Mouse (Mus musculus) neural tube, embryonic 12.5 days (tissue): Measurements from ENCODE around the gene Rcn2. TPM values are rescaled to one million over a fixed set of nuclear protein-coding genes. Genes with fewer than 3 reads are reported as not detected.

ENCODE experiments used
- ATAC-seq: fragments of 200-750 bp; cut with Nextera tagmentation; 2 replicates; pipeline ENCODE4 v1.8.0; 2017; ENCODE audit warnings: low read depth, mild to moderate bottlenecking, moderate TSS enrichment, moderate library complexity; ENCODE audit not compliant: low FRiP score
- H3K27ac ChIP-seq: fragments of 300-500 bp; sonication (generic); 2 replicates; pipeline ENCODE4 v1.5.1; 2016
- H3K27me3 ChIP-seq: fragments of 300-500 bp; sonication (generic); replicated peaks from 2 replicates; pipeline ENCODE4 v1.6.1; 2016; ENCODE audit warnings: mild to moderate bottlenecking
- H3K36me3 ChIP-seq: fragments of 300-500 bp; sonication (generic); 2 replicates; pipeline ENCODE4 v1.6.1; 2016; ENCODE audit warnings: mild to moderate bottlenecking
- H3K4me1 ChIP-seq: fragments of 300-500 bp; sonication (generic); 2 replicates; pipeline ENCODE4 v1.6.1; 2016
- H3K4me2 ChIP-seq: fragments of 300-500 bp; sonication (generic); replicated peaks from 2 replicates; pipeline ENCODE4 v1.6.1; 2016; ENCODE audit warnings: mild to moderate bottlenecking
- H3K4me3 ChIP-seq: fragments of 300-500 bp; sonication (generic); 2 replicates; pipeline ENCODE4 v1.5.1; 2016
- H3K9ac ChIP-seq: fragments of 300-500 bp; sonication (generic); 2 replicates; pipeline ENCODE4 v1.6.1; 2016; ENCODE audit warnings: mild to moderate bottlenecking
- H3K9me3 ChIP-seq: fragments of 300-500 bp; sonication (generic); 2 replicates; pipeline ENCODE4 v1.6.1; 2016; ENCODE audit warnings: mild to moderate bottlenecking
- WGBS: fragments of 180-500 bp; shearing (Covaris S2); methylation state at CpG from one replicate; pipeline ENCODE4 v1.1.7; 2016; 5-methylcytosine and 5-hydroxymethylcytosine counted together
- polyA plus RNA-seq: library from polyadenylated mRNA; unstranded; fragments of >200 nt; fragmentation: Nextera tagmentation; extraction: Ambion mirVana; gene quantifications from 2 replicates; pipeline ENCODE4 v1.2.1, GENCODE M21; 2016

Gene Rcn2
- polyA plus RNA-seq, 1 experiment from 2014 or later: 317 TPM

- no peaks in the 10 kb centered on the region for H3K27me3 ChIP-seq
- no peak overlapping the region for H3K27ac ChIP-seq
- no peaks in the 10 kb centered on the region for H3K9me3 ChIP-seq
- H3K4me1 ChIP-seq: peaks cover 11% of the 10 kb centered on the region
- H3K36me3 ChIP-seq: peaks cover 33% of the 10 kb centered on the region
- H3K4me3 ChIP-seq: no peak overlapping the region
- H3K9ac ChIP-seq: no peak overlapping the region
- no peak for ATAC-seq
- no peak overlapping the region for H3K4me2 ChIP-seq
- 90% methylated on average over 2 of the region's 2 CpGs for WGBS
These were observed 31.2 kb downstream of the Rcn2 start for GRCm38 (mm10) chr9:56072861-56073260.

- H3K4me1 ChIP-seq: peaks cover 11% of the 10 kb centered on the region
- H3K4me3 ChIP-seq: no peak overlapping the region
- H3K27me3 ChIP-seq: no peaks in the 10 kb centered on the region
- 74% methylated on average over 12 of the region's 12 CpGs for WGBS
- H3K9ac ChIP-seq: no peak overlapping the region
- ATAC-seq: 0 out of 2 replicates have a peak, but pooled peaks have one; percentile 17
- no peak overlapping the region for H3K4me2 ChIP-seq
- peaks cover 35% of the 10 kb centered on the region for H3K36me3 ChIP-seq
- no peak overlapping the region for H3K27ac ChIP-seq
- H3K9me3 ChIP-seq: no peaks in the 10 kb centered on the region
These were observed 33.2 kb downstream of the Rcn2 start for GRCm38 (mm10) chr9:56074863-56075262.

GRCm38 (mm10) chr9:56075264-56075663 lies 33.6 kb downstream of the Rcn2 start:
- WGBS: 8% methylated on average over 4 of the region's 4 CpGs
- Histone ChIP-seq H3K4me1 (peaks cover 11% of the 10 kb centered on the region), H3K27ac (no peak overlapping the region), H3K4me3 (no peak overlapping the region), H3K9ac (no peak overlapping the region), H3K4me2 (no peak overlapping the region), H3K36me3 (peaks cover 34% of the 10 kb centered on the region), H3K27me3 (no peaks in the 10 kb centered on the region), H3K9me3 (no peaks in the 10 kb centered on the region)
- ATAC-seq: peak; percentile 56; the same call in 1 of the 2 replicates

GRCm38 (mm10) chr9:56075901-56076620 lies 34.4 kb downstream of the Rcn2 start:
- H3K4me1 ChIP-seq: peaks cover 11% of the 10 kb centered on the region
- peaks cover 31% of the 10 kb centered on the region for H3K36me3 ChIP-seq
- H3K27me3 ChIP-seq: no peaks in the 10 kb centered on the region
- H3K9me3 ChIP-seq: no peaks in the 10 kb centered on the region
- H3K27ac ChIP-seq: no peak overlapping the region; the same call in 1 of the 2 replicates
- H3K4me2 ChIP-seq: no peak overlapping the region
- H3K4me3 ChIP-seq: no peak overlapping the region
- no peak for ATAC-seq
- no peak overlapping the region for H3K9ac ChIP-seq
- WGBS: 49% methylated on average over 7 of the region's 7 CpGs

GRCm38 (mm10) chr9:56079587-56079986 lies 37.9 kb downstream of the Rcn2 start:
- WGBS: 86% methylated on average over 5 of the region's 5 CpGs
- Histone ChIP-seq H3K9ac (no peak overlapping the region), H3K9me3 (no peaks in the 10 kb centered on the region), H3K27me3 (no peaks in the 10 kb centered on the region), H3K36me3 (peaks cover 17% of the 10 kb centered on the region), H3K4me1 (peaks cover 11% of the 10 kb centered on the region), H3K4me3 (no peak overlapping the region), H3K4me2 (no peak overlapping the region), H3K27ac (no peak overlapping the region)
- no peak for ATAC-seq

GRCm38 (mm10) chr9:56086524-56086923 lies 44.9 kb downstream of the Rcn2 start:
- no peaks in the 10 kb centered on the region for H3K9me3 ChIP-seq
- WGBS: 90% methylated on average over 5 of the region's 5 CpGs
- H3K27me3 ChIP-seq: no peaks in the 10 kb centered on the region
- H3K4me1 ChIP-seq: peaks cover 9% of the 10 kb centered on the region; the same call in 1 of the 2 replicates
- no peak overlapping the region for H3K9ac ChIP-seq
- no peak overlapping the region for H3K27ac ChIP-seq
- no peak overlapping the region for H3K4me2 ChIP-seq
- H3K36me3 ChIP-seq: no peaks in the 10 kb centered on the region
- no peak for ATAC-seq
- H3K4me3 ChIP-seq: no peak overlapping the region

- WGBS: 47% methylated on average over 22 of the region's 22 CpGs
- H3K9ac ChIP-seq: no peak within 1 kb of the TSS
- H3K27me3 ChIP-seq: no peaks in the 10 kb centered on the region
- H3K4me1 ChIP-seq: peaks cover 9% of the 10 kb centered on the region; the same call in 1 of the 2 replicates
- H3K9me3 ChIP-seq: no peaks in the 10 kb centered on the region
- ATAC-seq: peak; percentile 56; the same call in 1 of the 2 replicates
- H3K36me3 ChIP-seq: no peaks in the 10 kb centered on the region
- H3K27ac ChIP-seq: no peak within 1 kb of the TSS
- H3K4me2 ChIP-seq: peak within 1 kb of the TSS; percentile 16; the same call in 1 of the 2 replicates
- H3K4me3 ChIP-seq: no peak within 1 kb of the TSS
These were observed 48.3 kb downstream of the Rcn2 start, which contains the start of gene Pstpip1 for GRCm38 (mm10) chr9:56089778-56090520. Gene Pstpip1 (plus strand): TSS chr9:56089962.

GRCm38 (mm10) chr9:56090546-56091225 lies 49.0 kb downstream of the Rcn2 start:
- Histone ChIP-seq H3K36me3 (no peaks in the 10 kb centered on the region), H3K4me2 (no peak overlapping the region), H3K27me3 (no peaks in the 10 kb centered on the region), H3K9ac (no peak overlapping the region), H3K4me3 (no peak overlapping the region), H3K4me1 (peaks cover 9% of the 10 kb centered on the region; the same call in 1 of the 2 replicates), H3K27ac (no peak overlapping the region), H3K9me3 (no peaks in the 10 kb centered on the region)
- WGBS: 77% methylated on average over 5 of the region's 5 CpGs
- ATAC-seq: no peak

GRCm38 (mm10) chr9:56092102-56092501 lies 50.5 kb downstream of the Rcn2 start:
- peaks cover 9% of the 10 kb centered on the region; the same call in 1 of the 2 replicates for H3K4me1 ChIP-seq
- ATAC-seq: no peak
- H3K4me3 ChIP-seq: no peak overlapping the region
- 54% methylated on average over 2 of the region's 2 CpGs for WGBS
- no peak overlapping the region for H3K9ac ChIP-seq
- H3K27ac ChIP-seq: no peak overlapping the region
- no peaks in the 10 kb centered on the region for H3K9me3 ChIP-seq
- no peaks in the 10 kb centered on the region for H3K27me3 ChIP-seq
- H3K36me3 ChIP-seq: no peaks in the 10 kb centered on the region
- no peak overlapping the region for H3K4me2 ChIP-seq

GRCm38 (mm10) chr9:56097584-56098298 lies 56.1 kb downstream of the Rcn2 start:
- Histone ChIP-seq H3K9me3 (no peaks in the 10 kb centered on the region), H3K9ac (no peak overlapping the region)
- 91% methylated on average over 4 of the region's 4 CpGs for WGBS

GRCm38 (mm10) chr9:56100041-56100522 lies 58.4 kb downstream of the Rcn2 start:
- no peak overlapping the region for H3K9ac ChIP-seq
- H3K27ac ChIP-seq: no peak overlapping the region
- no peak overlapping the region for H3K4me2 ChIP-seq
- no peak overlapping the region for H3K4me3 ChIP-seq
- H3K9me3 ChIP-seq: no peaks in the 10 kb centered on the region
- no peaks in the 10 kb centered on the region for H3K4me1 ChIP-seq
- H3K36me3 ChIP-seq: no peaks in the 10 kb centered on the region
- H3K27me3 ChIP-seq: no peaks in the 10 kb centered on the region
- 90% methylated on average over 7 of the region's 7 CpGs for WGBS
- ATAC-seq: no peak

More at GRCm38 (mm10) chr9:56097584-56098298, 56.1 kb downstream of the Rcn2 start:
- no peak for ATAC-seq
- H3K4me1 ChIP-seq: no peaks in the 10 kb centered on the region
- H3K4me2 ChIP-seq: no peak overlapping the region
- H3K27me3 ChIP-seq: no peaks in the 10 kb centered on the region
- H3K36me3 ChIP-seq: no peaks in the 10 kb centered on the region
- H3K4me3 ChIP-seq: no peak overlapping the region
- no peak overlapping the region for H3K27ac ChIP-seq
